Mouse (Mus musculus): ENCODE measurements around the gene Prss46. TPM values are rescaled to one million over a fixed set of nuclear protein-coding genes. Genes with fewer than 3 reads are reported as not detected.

Prss46 gene
- polyA plus RNA-seq, 1 experiment: not detected

DNA sequence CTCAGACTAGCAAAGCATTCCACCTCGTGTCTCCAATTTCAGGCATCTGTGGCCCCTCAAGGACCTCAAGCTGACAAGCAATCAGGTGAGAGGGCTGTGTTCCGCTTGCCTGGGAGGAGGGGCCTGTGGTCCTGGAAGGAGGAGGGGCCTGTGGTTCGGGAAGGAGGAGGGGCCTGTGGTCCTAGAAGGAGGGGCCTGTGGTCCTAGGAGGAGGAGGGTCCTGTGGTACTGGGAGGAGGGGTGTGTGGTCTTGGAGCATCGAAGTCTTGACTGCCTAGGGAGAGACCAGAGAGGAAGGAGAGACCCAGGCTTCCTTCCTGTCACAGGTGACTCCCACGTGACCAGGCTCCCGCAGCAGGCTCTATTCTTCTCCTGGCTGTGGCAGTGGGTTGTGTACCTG, 52.3 kb downstream of the Prss46 start:
- Histone ChIP-seq H3K36me3 (ENCODE audit: control insufficient read depth, insufficient read depth, low read length) (peaks cover 4% of the 10 kb centered on the region), H3K4me3 (ENCODE audit: insufficient read depth, low read depth, low read length) (no peak overlapping the region), H3K4me1 (ENCODE audit: control insufficient read depth, insufficient read depth, low read length) (no peaks in the 10 kb centered on the region; the same call in 1 of the 2 replicates), H3K27ac (ENCODE audit: insufficient read depth, low read depth, low read length) (no peak overlapping the region), H3K27me3 (replicated peaks; ENCODE audit: control insufficient read depth, insufficient read depth, low read length) (no peaks in the 10 kb centered on the region)
- no peak for DNase-seq
- TF ChIP-seq CTCF (conservative IDR thresholded peaks at IDR 0.05; ENCODE audit: insufficient read depth, insufficient read length, low read depth, low read length) (no peak), POLR2A (IDR thresholded peaks at IDR 0.05; ENCODE audit: low read depth, low read length) (no peak)
- 39% methylated on average over 6 of the region's 6 CpGs for WGBS

DNA sequence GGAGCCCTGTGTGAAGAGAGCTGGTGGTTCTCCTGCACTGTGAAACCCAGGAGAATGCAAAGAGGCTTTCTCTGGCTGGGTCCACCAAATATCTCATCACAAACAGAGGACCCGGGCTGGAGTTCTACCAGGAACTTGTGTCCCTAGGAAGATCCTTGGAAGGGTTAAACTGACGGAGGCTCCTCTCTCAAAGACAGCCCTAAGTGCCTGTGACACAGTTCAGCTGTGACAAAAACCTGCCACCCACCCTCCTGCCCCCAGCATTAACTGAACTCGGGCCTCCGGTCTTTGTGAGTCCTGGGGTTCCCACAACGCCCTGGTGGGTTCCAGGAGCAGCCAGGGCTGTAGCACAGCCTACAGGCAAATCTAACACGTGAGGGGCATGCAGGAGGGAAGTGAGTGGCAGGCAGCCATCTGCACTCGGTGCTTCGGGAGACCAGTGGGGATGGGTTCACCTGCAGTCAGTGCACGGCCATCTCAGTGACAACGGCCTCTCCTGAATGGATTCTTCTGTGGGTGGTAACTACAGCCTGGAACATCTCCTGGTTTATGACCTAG, 55.2 kb downstream of the Prss46 start:
- Histone ChIP-seq H3K4me3 (ENCODE audit: insufficient read depth, low read depth, low read length) (no peak overlapping the region), H3K36me3 (ENCODE audit: control insufficient read depth, insufficient read depth, low read length) (peaks cover 4% of the 10 kb centered on the region), H3K27ac (ENCODE audit: insufficient read depth, low read depth, low read length) (no peak overlapping the region), H3K4me1 (ENCODE audit: control insufficient read depth, insufficient read depth, low read length) (no peaks in the 10 kb centered on the region; the same call in 1 of the 2 replicates), H3K27me3 (replicated peaks; ENCODE audit: control insufficient read depth, insufficient read depth, low read length) (no peaks in the 10 kb centered on the region)
- no peak for DNase-seq
- no peak for TF ChIP-seq CTCF (conservative IDR thresholded peaks at IDR 0.05; ENCODE audit: insufficient read depth, insufficient read length, low read depth, low read length)
- TF ChIP-seq POLR2A (IDR thresholded peaks at IDR 0.05; ENCODE audit: low read depth, low read length): no peak
- 62% methylated on average over 10 of the region's 10 CpGs for WGBS

DNA sequence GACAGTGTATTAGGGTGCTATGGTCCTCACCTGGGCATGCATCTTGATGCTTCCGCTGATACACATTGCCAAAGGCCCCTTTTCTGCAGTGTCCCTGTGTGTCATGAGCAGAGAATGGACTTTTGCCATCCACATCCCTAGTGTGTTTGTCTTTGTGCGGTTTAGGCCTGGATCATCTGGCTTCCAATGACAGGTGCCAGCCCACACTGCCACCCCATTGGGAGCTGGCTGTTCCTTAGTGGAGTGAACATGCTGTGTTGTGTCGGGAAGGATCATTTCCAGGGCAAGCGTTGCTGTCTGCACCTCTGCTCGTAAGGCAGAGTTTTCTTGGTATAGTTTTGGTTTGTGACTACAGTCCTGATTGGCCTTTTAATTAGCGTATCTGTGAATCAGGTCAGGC, 56.9 kb downstream of the Prss46 start:
- no peak overlapping the region for H3K27ac ChIP-seq (ENCODE audit: insufficient read depth, low read depth, low read length)
- H3K36me3 ChIP-seq (ENCODE audit: control insufficient read depth, insufficient read depth, low read length): peaks cover 4% of the 10 kb centered on the region
- 95% methylated on average over 6 of the region's 6 CpGs for WGBS
- H3K4me3 ChIP-seq (ENCODE audit: insufficient read depth, low read depth, low read length): no peak overlapping the region
- H3K27me3 ChIP-seq (replicated peaks; ENCODE audit: control insufficient read depth, insufficient read depth, low read length): no peaks in the 10 kb centered on the region
- no peak for TF ChIP-seq POLR2A (IDR thresholded peaks at IDR 0.05; ENCODE audit: low read depth, low read length)
- no peak for TF ChIP-seq CTCF (conservative IDR thresholded peaks at IDR 0.05; ENCODE audit: insufficient read depth, insufficient read length, low read depth, low read length)
- no peaks in the 10 kb centered on the region; the same call in 1 of the 2 replicates for H3K4me1 ChIP-seq (ENCODE audit: control insufficient read depth, insufficient read depth, low read length)
- DNase-seq: no peak

GRCm38 (mm10) chr9:110902271-110902670, 58.0 kb downstream of the Prss46 start:
- 79% methylated on average over 4 of the region's 4 CpGs for WGBS
- TF ChIP-seq POLR2A (IDR thresholded peaks at IDR 0.05; ENCODE audit: low read depth, low read length) (no peak), CTCF (conservative IDR thresholded peaks at IDR 0.05; ENCODE audit: insufficient read depth, insufficient read length, low read depth, low read length) (no peak)
- DNase-seq: no peak
- no peaks in the 10 kb centered on the region for H3K27me3 ChIP-seq (replicated peaks; ENCODE audit: control insufficient read depth, insufficient read depth, low read length)
- H3K36me3 ChIP-seq (ENCODE audit: control insufficient read depth, insufficient read depth, low read length): peaks cover 4% of the 10 kb centered on the region
- no peak overlapping the region for H3K4me3 ChIP-seq (ENCODE audit: insufficient read depth, low read depth, low read length)
- H3K4me1 ChIP-seq (ENCODE audit: control insufficient read depth, insufficient read depth, low read length): no peaks in the 10 kb centered on the region
- H3K27ac ChIP-seq (ENCODE audit: insufficient read depth, low read depth, low read length): no peak overlapping the region

Other genes with a start within 250 kb of the Prss46 start
- 4.3 and 6.2 TPM in 2 replicates for gene Nradd, start 220.1 kb upstream of the Prss46 start, polyA plus RNA-seq (2012; rRNA removed)
- gene Nbeal2, start 190.3 kb upstream of the Prss46 start, polyA plus RNA-seq (2012; rRNA removed): 41.6 and 49.2 TPM in 2 replicates
- 95.9 and 125 TPM in 2 replicates for gene Ccdc12, start 188.0 kb upstream of the Prss46 start, polyA plus RNA-seq (2012; rRNA removed)
- 1.6 and 11.5 TPM in 2 replicates for gene Myl3, start 102.6 kb upstream of the Prss46 start, polyA plus RNA-seq (2012; rRNA removed)
- 740 and 847 TPM in 2 replicates for gene Pth1r, start 97.4 kb upstream of the Prss46 start, polyA plus RNA-seq (2012; rRNA removed)
- gene Prss42, start 46.3 kb upstream of the Prss46 start, polyA plus RNA-seq (2012; rRNA removed): not detected in 2 replicates
- gene Prss44, start 30.5 kb upstream of the Prss46 start, polyA plus RNA-seq (2012; rRNA removed): not detected in 2 replicates
- not detected in 2 replicates for gene Prss43, start 17.8 kb upstream of the Prss46 start, polyA plus RNA-seq (2012; rRNA removed)
- gene Prss45, start 9.9 kb upstream of the Prss46 start, polyA plus RNA-seq (2012; rRNA removed): not detected in 2 replicates
- not detected in 2 replicates for gene Prss50, start 13.5 kb downstream of the Prss46 start, polyA plus RNA-seq (2012; rRNA removed)
- gene Als2cl, start 35.4 kb downstream of the Prss46 start, polyA plus RNA-seq (2012; rRNA removed): 32.3 and 40.8 TPM in 2 replicates
- 7.9 and 9.5 TPM in 2 replicates for gene Tmie, start 35.6 kb downstream of the Prss46 start, polyA plus RNA-seq (2012; rRNA removed)
- gene Fam240a, start 72.4 kb downstream of the Prss46 start, polyA plus RNA-seq (2012; rRNA removed): not detected in 2 replicates
- not detected in 2 replicates for gene Tdgf1, start 101.7 kb downstream of the Prss46 start, polyA plus RNA-seq (2012; rRNA removed)
- 0.05 and 0.56 TPM in 2 replicates for gene Lrrc2, start 107.0 kb downstream of the Prss46 start, polyA plus RNA-seq (2012; rRNA removed)
- 9.8 and 11.4 TPM in 2 replicates for gene Rtp3, start 146.1 kb downstream of the Prss46 start, polyA plus RNA-seq (2012; rRNA removed)
- 0.39 and 0.63 TPM in 2 replicates for gene Ltf, start 174.8 kb downstream of the Prss46 start, polyA plus RNA-seq (2012; rRNA removed)
- gene Ccrl2, start 213.0 kb downstream of the Prss46 start, polyA plus RNA-seq (2012; rRNA removed): 11.1 and 13.8 TPM in 2 replicates

Data from kidney, adult 2 months (tissue).